Mouse (Mus musculus) hindbrain, embryonic 11.5 days (tissue): ENCODE measurements around the gene Gm5244. TPM values are rescaled to one million over a fixed set of nuclear protein-coding genes. Genes with fewer than 3 reads are reported as not detected.

Source experiments
- ATAC-seq: fragments of 200-750 bp; cut with Nextera tagmentation; 2 replicates; pipeline ENCODE4 v1.8.0; 2017; ENCODE audit warnings: mild to moderate bottlenecking, moderate TSS enrichment, moderate library complexity; ENCODE audit not compliant: low FRiP score
- DNase-seq: peaks from one replicate; pipeline ENCODE4 v3.0.0-alpha.2; 2015; ENCODE audit warnings: low spot score
- H3K27ac ChIP-seq: fragments of 300-500 bp; sonication (generic); 2 replicates; pipeline ENCODE4 v1.5.1; 2014; ENCODE audit warnings: mild to moderate bottlenecking, low read depth, low read length
- H3K27me3 ChIP-seq: fragments of 300-500 bp; sonication (generic); 2 replicates; pipeline ENCODE4 v1.6.1; 2014; ENCODE audit warnings: mild to moderate bottlenecking, low read length, moderate library complexity, mixed read lengths; ENCODE audit not compliant: control insufficient read depth, insufficient read depth
- H3K36me3 ChIP-seq: fragments of 300-500 bp; sonication (generic); 2 replicates; pipeline ENCODE4 v1.6.1; 2014; ENCODE audit warnings: mild to moderate bottlenecking, low read length, moderate library complexity, mixed read lengths; ENCODE audit not compliant: control insufficient read depth, insufficient read depth
- H3K4me1 ChIP-seq: fragments of 300-500 bp; sonication (generic); replicated peaks from 2 replicates; pipeline ENCODE4 v1.6.1; 2014; ENCODE audit warnings: low read length, mixed read lengths; ENCODE audit not compliant: control insufficient read depth, insufficient read depth
- H3K4me2 ChIP-seq: fragments of 300-500 bp; sonication (generic); replicated peaks from 2 replicates; pipeline ENCODE4 v1.6.1; 2014; ENCODE audit warnings: mild to moderate bottlenecking, low read depth, low read length
- H3K4me3 ChIP-seq: fragments of 300-500 bp; sonication (generic); 2 replicates; pipeline ENCODE4 v1.5.1; 2014; ENCODE audit warnings: low read depth, low read length
- H3K9ac ChIP-seq: fragments of 300-500 bp; sonication (generic); 2 replicates; pipeline ENCODE4 v1.6.1; 2014; ENCODE audit warnings: low read depth, low read length
- H3K9me3 ChIP-seq: fragments of 300-500 bp; sonication (generic); 2 replicates; pipeline ENCODE4 v1.6.1; 2016; ENCODE audit warnings: low read length; ENCODE audit not compliant: control insufficient read depth
- WGBS: fragments of 180-500 bp; shearing (Covaris S2); extraction: QIAGEN DNeasy Blood & Tissue Kit; methylation state at CpG from one replicate; pipeline ENCODE4 v1.1.7; 2014; 5-methylcytosine and 5-hydroxymethylcytosine counted together
- polyA plus RNA-seq: library from polyadenylated mRNA; unstranded; fragments of >200 nt; fragmentation: Nextera tagmentation; extraction: Ambion mirVana; gene quantifications from 2 replicates; pipeline ENCODE4 v1.2.1, GENCODE M21; 2014

Gene Gm5244
- polyA plus RNA-seq = not detected in 2 replicates

DNA sequence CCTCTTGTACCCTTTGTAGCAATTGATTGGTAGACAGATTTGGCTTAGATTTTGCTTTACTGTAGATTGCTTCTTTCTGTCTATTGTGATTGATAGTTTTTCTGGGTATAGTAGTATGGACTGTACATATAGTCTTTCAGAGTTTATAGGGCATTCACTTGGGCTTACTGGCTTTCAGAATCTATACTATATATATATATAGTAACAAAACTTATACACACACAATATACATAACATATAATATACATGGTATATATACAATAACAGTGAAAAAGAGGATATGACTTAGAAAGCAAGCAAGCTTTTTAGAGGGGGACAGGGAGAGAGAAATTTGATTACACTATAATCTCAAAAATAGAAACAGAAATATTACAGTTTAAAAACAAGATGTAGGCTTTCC is at the start of gene Gm5244:
Gene Gm5244 (plus strand): TSS at position 301 of the 400 bp plus-strand sequence.
- no peaks in the 10 kb centered on the region for H3K27me3 ChIP-seq
- DNase-seq (no peak), ATAC-seq (no peak)
- H3K4me1 ChIP-seq = no peaks in the 10 kb centered on the region
- H3K9me3 ChIP-seq = no peaks in the 10 kb centered on the region
- no peak within 1 kb of the TSS for H3K4me2 ChIP-seq
- H3K4me3 ChIP-seq = no peak within 1 kb of the TSS
- no peak within 1 kb of the TSS for H3K9ac ChIP-seq
- no peak within 1 kb of the TSS for H3K27ac ChIP-seq
- no peaks in the 10 kb centered on the region for H3K36me3 ChIP-seq

DNA sequence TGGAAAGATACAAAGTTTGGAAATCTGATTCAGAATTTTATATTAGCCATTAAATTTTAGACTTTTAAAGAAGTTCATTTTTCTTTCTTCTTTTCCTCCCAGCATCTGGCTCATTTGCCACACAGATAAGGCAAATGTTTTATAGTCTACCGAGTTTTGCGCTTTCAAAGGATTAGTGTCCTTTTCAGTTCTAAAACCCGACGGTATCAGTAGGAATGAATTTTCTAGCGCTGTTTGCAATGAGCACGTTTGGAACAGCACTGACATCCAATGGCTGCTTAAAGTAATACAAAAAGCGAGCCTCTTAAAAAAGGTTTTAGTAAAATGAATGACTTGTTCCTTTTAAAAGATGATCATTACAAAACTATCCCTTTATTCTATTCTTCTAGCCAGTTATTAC is 49.4 kb upstream of the Gm5244 start:
- H3K9me3 ChIP-seq = no peaks in the 10 kb centered on the region
- no peaks in the 10 kb centered on the region for H3K36me3 ChIP-seq
- DNase-seq = peak; percentile 22
- peak overlapping the region; percentile 81 for H3K4me3 ChIP-seq
- no peaks in the 10 kb centered on the region for H3K27me3 ChIP-seq
- WGBS = 2% methylated on average over 7 of the region's 7 CpGs
- H3K27ac ChIP-seq = no peak overlapping the region
- peak overlapping the region; percentile 69 for H3K4me2 ChIP-seq
- H3K9ac ChIP-seq = peak overlapping the region; percentile 61
- H3K4me1 ChIP-seq = no peaks in the 10 kb centered on the region
- ATAC-seq = no peak

DNA sequence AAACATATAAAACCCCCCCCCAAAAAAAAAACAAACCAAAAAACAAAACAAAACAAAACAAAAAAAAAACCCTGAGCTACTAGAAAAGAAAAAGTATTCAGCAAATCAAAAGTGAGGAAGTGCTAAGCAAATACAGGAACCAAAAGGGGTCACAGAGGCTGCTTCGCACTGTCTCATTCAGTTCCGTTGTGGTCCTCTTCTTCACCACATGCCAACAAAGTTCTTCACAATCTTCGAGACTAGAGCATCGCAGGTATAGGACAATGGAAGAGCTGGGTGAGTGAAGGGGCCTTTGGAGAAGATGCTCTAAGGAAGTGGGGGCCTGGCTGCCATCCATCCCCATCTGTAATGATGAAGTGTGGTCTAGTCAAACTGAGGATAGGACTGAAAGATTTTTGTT is 48.1 kb upstream of the Gm5244 start:
- no peak overlapping the region for H3K4me3 ChIP-seq
- H3K27ac ChIP-seq = no peak overlapping the region
- no peaks in the 10 kb centered on the region for H3K27me3 ChIP-seq
- ATAC-seq (no peak), DNase-seq (no peak)
- H3K36me3 ChIP-seq = no peaks in the 10 kb centered on the region
- no peaks in the 10 kb centered on the region for H3K4me1 ChIP-seq
- H3K9ac ChIP-seq = no peak overlapping the region
- no peaks in the 10 kb centered on the region for H3K9me3 ChIP-seq
- no peak overlapping the region for H3K4me2 ChIP-seq
- whole genome bisulfite sequencing = 85% methylated on average over 4 of the region's 4 CpGs

DNA sequence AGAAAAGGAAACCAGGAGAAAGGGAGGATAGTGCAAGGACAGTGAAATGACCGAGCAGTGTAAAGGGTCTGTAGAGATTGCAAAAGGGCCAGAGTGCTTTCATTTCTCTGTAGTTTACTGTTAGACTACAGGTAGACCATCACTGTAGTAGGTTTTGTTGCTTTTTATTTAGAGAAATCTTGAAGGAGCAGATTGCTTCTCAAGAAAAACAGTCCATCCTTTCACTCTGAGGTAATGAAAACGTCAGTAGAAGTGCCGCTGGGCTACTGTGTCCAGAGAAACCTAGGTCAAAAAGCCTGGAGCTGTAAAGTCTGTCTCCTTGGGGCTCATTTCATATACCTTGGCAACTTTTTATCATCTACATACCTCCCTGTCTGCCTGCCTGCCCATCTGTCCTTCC is 47.4 kb upstream of the Gm5244 start:
- ATAC-seq (no peak), DNase-seq (no peak)
- Histone ChIP-seq H3K27ac (no peak overlapping the region), H3K36me3 (no peaks in the 10 kb centered on the region), H3K4me3 (no peak overlapping the region), H3K4me2 (no peak overlapping the region), H3K27me3 (no peaks in the 10 kb centered on the region), H3K9ac (no peak overlapping the region), H3K4me1 (no peaks in the 10 kb centered on the region), H3K9me3 (no peaks in the 10 kb centered on the region)
- 85% methylated on average over 3 of the region's 3 CpGs for WGBS

DNA sequence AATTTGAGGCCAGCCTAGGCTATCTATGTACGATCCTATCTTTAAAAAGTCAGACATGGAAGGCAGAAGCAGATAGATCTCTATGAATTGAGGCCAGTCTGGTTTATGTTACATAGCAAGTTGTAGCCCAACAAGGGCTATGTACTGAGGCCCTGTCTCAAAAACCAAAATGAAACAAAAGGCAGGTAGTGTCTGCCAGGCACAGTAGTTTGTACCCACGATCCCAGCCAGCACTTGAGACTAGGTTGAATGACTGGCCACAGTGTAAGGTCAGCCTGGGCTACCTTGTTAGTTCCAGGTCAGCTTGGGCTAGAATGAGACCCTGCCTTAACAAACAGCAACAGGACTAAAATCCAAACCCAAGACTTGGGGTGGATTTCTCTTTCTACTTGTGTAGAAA is 45.9 kb upstream of the Gm5244 start:
- no peak overlapping the region for H3K4me2 ChIP-seq
- H3K4me3 ChIP-seq = no peak overlapping the region
- H3K27me3 ChIP-seq = no peaks in the 10 kb centered on the region
- H3K9me3 ChIP-seq = no peaks in the 10 kb centered on the region
- H3K27ac ChIP-seq = no peak overlapping the region
- WGBS = 81% methylated on average over 2 of the region's 2 CpGs
- ATAC-seq = no peak
- no peaks in the 10 kb centered on the region for H3K36me3 ChIP-seq
- no peaks in the 10 kb centered on the region for H3K4me1 ChIP-seq
- no peak for DNase-seq
- no peak overlapping the region for H3K9ac ChIP-seq

DNA sequence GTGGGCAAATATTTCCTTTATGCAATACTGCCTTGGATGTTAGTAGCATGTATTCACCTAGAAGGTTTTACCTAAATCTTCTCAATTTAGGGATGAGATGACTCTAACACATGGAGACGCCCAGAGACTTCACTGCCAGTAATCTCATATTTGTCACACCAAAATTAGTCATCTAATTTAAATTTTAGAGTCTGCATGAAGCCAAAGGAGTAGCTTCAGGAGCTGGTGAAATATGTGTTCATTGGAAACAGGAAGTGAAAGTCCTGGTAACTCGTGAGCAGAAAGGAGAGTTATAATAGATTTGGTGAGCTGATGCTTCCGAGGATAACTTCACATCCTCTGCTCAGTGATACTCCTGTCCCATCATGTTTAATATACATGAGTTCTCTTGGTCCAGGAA is 45.4 kb upstream of the Gm5244 start:
- Histone ChIP-seq H3K27ac (no peak overlapping the region), H3K9me3 (no peaks in the 10 kb centered on the region)

DNA sequence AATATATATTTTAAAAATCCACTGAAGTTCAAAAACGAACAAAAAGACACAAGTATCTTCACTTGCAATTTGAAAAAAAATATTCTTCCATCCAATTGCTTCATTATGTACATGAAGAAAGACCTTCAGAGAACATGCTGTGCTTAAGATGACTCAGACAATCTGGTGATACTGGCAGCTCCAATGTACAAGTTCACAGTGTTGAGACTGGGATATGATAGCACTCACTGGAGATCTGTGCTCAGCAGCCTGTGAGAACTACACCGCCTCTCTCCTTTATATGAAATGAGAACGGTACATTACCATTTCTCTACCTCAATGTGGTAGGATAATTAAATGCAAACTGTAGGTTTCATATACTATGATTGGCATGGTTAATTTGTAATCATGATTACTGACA is 43.7 kb upstream of the Gm5244 start:
- Histone ChIP-seq H3K27ac (no peak overlapping the region), H3K4me1 (no peaks in the 10 kb centered on the region), H3K27me3 (no peaks in the 10 kb centered on the region), H3K36me3 (no peaks in the 10 kb centered on the region), H3K9ac (no peak overlapping the region), H3K4me2 (no peak overlapping the region), H3K9me3 (no peaks in the 10 kb centered on the region), H3K4me3 (no peak overlapping the region)
- ATAC-seq = no peak
- DNase-seq = no peak
- WGBS = 80% methylated on average over 3 of the region's 3 CpGs

More for the DNA sequence above, 45.4 kb upstream of the Gm5244 start:
- no peak for DNase-seq
- ATAC-seq = no peak
- WGBS = 84% methylated on average over 3 of the region's 3 CpGs
- H3K27me3 ChIP-seq = no peaks in the 10 kb centered on the region
- no peaks in the 10 kb centered on the region for H3K4me1 ChIP-seq
- H3K36me3 ChIP-seq = no peaks in the 10 kb centered on the region
- no peak overlapping the region for H3K4me2 ChIP-seq
- no peak overlapping the region for H3K4me3 ChIP-seq
- H3K9ac ChIP-seq = no peak overlapping the region

DNA sequence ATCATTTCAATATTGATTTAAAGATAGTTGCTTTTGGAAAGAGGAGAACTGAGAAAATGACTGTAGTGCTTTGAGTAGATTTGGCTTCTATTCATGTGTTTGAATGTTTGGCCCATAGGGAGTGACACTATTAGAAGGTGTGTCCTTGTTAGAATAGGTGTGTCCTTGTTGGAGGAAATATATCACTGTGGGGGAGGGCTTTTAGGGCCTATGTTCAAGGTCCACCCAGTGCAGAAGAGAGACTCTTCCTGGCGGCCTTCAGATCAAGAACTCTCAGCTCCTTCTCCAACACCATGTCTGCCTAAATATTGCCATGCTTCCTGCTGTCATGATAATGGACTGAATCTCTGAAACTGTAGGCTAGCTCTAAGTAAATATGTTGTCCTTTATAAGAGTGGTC is 42.2 kb upstream of the Gm5244 start:
- Histone ChIP-seq H3K4me3 (no peak overlapping the region), H3K9ac (no peak overlapping the region), H3K27ac (no peak overlapping the region), H3K36me3 (no peaks in the 10 kb centered on the region), H3K27me3 (no peaks in the 10 kb centered on the region), H3K9me3 (no peaks in the 10 kb centered on the region), H3K4me2 (no peak overlapping the region), H3K4me1 (no peaks in the 10 kb centered on the region)
- WGBS = 77% methylated on average over 1 of the region's 1 CpGs
- DNase-seq (no peak), ATAC-seq (no peak)

DNA sequence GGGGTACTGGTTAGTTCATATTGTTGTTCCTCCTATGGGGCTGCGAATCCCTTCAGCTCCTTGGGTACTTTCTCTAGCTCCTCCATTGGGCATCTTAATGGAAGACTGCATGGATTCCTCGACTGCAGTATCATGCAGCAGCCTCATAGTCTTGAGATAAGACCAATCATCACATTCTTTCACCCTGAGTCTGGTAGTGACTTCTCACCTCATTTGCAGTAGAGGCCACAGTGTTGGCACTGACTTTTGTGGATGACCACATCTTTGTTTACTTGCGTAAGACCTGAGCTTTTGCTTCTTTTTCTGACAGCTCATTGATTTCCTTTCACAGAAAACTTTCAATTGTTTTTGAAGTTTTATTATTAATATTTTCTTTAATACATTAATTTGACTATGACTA is 40.8 kb upstream of the Gm5244 start:
- Histone ChIP-seq H3K4me1 (no peaks in the 10 kb centered on the region), H3K27ac (no peak overlapping the region), H3K9me3 (no peaks in the 10 kb centered on the region), H3K4me3 (no peak overlapping the region), H3K36me3 (no peaks in the 10 kb centered on the region), H3K4me2 (no peak overlapping the region), H3K9ac (no peak overlapping the region), H3K27me3 (no peaks in the 10 kb centered on the region)
- WGBS = 93% methylated on average over 3 of the region's 3 CpGs
- DNase-seq = no peak
- no peak for ATAC-seq
